Mouse (Mus musculus): ENCODE results near the gene Trpm6.

DNA sequence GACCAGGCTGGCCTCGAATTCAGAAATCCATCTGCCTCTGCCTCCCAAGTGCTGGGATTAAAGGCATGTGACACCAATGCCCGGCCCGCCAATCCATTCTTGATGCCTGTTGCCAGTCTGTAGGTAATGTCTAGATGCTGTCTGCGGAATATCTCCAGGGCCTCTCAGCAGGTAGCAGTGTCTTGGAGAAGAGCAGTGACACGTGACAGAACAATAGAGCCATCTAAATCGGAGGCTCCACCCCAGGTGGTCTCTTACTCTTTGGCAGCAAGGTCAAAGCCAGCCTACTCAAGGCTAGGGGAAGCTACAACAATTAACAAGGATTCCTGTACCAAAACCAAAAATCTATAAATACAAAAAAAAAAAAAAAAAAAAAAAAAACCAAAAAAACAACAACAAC, 38.9 kb upstream of the Trpm6 start:
- TF ChIP-seq CTCF (IDR thresholded peaks at IDR 0.05; ENCODE audit: low read depth, low read length), result no peak
- TF ChIP-seq GATA1 (IDR thresholded peaks at IDR 0.05; ENCODE audit: borderline replicate concordance, low read length), result no peak
- TF ChIP-seq TAL1 (conservative IDR thresholded peaks at IDR 0.05; ENCODE audit: low read depth, low read length), result no peak
- TF ChIP-seq POLR2AphosphoS5 (IDR thresholded peaks at IDR 0.05; ENCODE audit: insufficient replicate concordance, low read depth, low read length), result no peak
